Mouse (Mus musculus) ES-Bruce4 (cell line): ENCODE data around the gene Pik3r1.

Experiments used
- CTCF ChIP-seq: IDR thresholded peaks from one replicate; pipeline ENCODE4 v1.8.1; 2011; ENCODE audit warnings: low read depth, low read length
- POLR2A ChIP-seq: IDR thresholded peaks from one replicate; pipeline ENCODE4 v1.8.1; 2011; ENCODE audit warnings: low read length; ENCODE audit not compliant: insufficient read depth

DNA sequence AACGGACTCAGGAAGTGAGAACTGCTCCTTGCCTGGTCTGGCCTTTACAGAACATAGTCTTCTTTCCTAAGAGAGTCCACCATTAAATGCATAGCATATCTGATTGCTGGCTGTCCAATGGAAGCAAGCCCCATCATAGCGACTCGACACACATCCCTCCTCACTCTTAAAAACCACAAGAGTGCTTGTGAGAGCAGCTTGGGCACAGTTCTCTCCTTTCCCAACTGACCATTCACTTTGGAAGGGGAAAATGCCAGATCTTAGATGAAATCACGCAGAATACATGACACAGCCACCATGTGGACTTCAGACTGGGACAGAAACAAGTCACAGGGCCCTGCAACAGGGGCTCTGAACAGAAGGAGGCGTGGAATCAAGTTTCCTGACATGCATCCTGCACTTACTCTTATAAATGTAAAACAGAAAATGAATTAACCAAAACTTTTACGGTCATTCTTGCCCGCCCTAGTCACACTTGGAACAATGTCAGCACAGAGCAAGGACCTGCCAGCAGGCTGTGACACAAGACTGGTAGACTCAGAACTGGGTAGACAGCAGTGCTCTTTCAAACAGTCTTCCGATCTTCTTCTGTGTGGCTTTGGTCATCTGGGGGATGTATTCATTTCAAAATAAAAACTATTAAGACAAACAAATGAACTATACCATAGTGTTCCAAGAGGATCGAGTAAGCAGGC is 46.0 kb downstream of the Pik3r1 start:
- no peak for TF ChIP-seq CTCF
- no peak for TF ChIP-seq POLR2A
